ENCODE assay signal across 8 mouse cellular contexts in genomic region chr2:84649674-84650073, GRCm38 (mm10). TPM values are rescaled to one million over a fixed set of nuclear protein-coding genes. Genes with fewer than 3 reads are reported as not detected.
DNase-seq lines count a peak whose midpoint lies in the region; ATAC-seq and TF ChIP-seq lines count a peak whose summit lies in the region.

No protein-coding gene starts in this region.

- DNase-seq in lung, adult 18-20 months: no peak
- DNase-seq in heart, postnatal 0 days (ENCODE audit: low spot score): no peak
- DNase-seq in liver: peak; percentile 69
- DNase-seq in retina, postnatal 1 day: no peak
- no peak for DNase-seq in urinary bladder, postnatal 10 days (ENCODE audit: low spot score)

- peak overlapping the region; percentile 87 for H3K9ac ChIP-seq in lung, embryonic 15.5 days
- peak overlapping the region; percentile 92 for H3K9ac ChIP-seq in heart, postnatal 0 days (replicated peaks; ENCODE audit: low read depth, low read length)
- H3K9ac ChIP-seq in neural tube, embryonic 14.5 days (replicated peaks; ENCODE audit: low read depth, low read length): peak overlapping the region; percentile 69

- H3K4me2 ChIP-seq in lung, embryonic 15.5 days: peak overlapping the region; percentile 64
- H3K4me2 ChIP-seq in heart, postnatal 0 days (ENCODE audit: low read depth, low read length): peak overlapping the region; percentile 72
- peak overlapping the region; percentile 80 for H3K4me2 ChIP-seq in neural tube, embryonic 14.5 days (ENCODE audit: low read depth, low read length)

- no peaks in the 10 kb centered on the region for H3K27me3 ChIP-seq in lung, embryonic 15.5 days
- no peaks in the 10 kb centered on the region for H3K27me3 ChIP-seq in heart, postnatal 0 days (ENCODE audit: control insufficient read depth, insufficient read depth, low read length)
- H3K27me3 ChIP-seq in neural tube, embryonic 14.5 days (ENCODE audit: control insufficient read depth, insufficient read depth, low read length): no peaks in the 10 kb centered on the region

- H3K27ac ChIP-seq in lung, embryonic 15.5 days: peak overlapping the region; percentile 99
- no peak overlapping the region; the same call in 1 of the 2 replicates for H3K27ac ChIP-seq in cortical plate, adult 2 months (ENCODE audit: insufficient read depth, low read length)
- H3K27ac ChIP-seq in heart, postnatal 0 days (ENCODE audit: low read depth): peak overlapping the region; percentile 99
- H3K27ac ChIP-seq in neural tube, embryonic 14.5 days (ENCODE audit: low read depth, low read length): peak overlapping the region; percentile 16; the same call in 1 of the 2 replicates

- no peaks in the 10 kb centered on the region for H3K9me3 ChIP-seq in lung, embryonic 15.5 days
- no peaks in the 10 kb centered on the region for H3K9me3 ChIP-seq in heart, postnatal 0 days (replicated peaks; ENCODE audit: control insufficient read depth, low read length)
- H3K9me3 ChIP-seq in neural tube, embryonic 14.5 days (ENCODE audit: control insufficient read depth, low read length): no peaks in the 10 kb centered on the region

- TF ChIP-seq EP300 in heart, postnatal 0 days (IDR thresholded peaks at IDR 0.05; ENCODE audit: low read depth): no peak

- H3K36me3 ChIP-seq in lung, embryonic 15.5 days: no peaks in the 10 kb centered on the region
- H3K36me3 ChIP-seq in heart, postnatal 0 days (replicated peaks; ENCODE audit: control insufficient read depth, insufficient read depth, low read length): no peaks in the 10 kb centered on the region
- H3K36me3 ChIP-seq in neural tube, embryonic 14.5 days (ENCODE audit: control insufficient read depth, insufficient read depth, low read length): no peaks in the 10 kb centered on the region

- peak overlapping the region; percentile 72 for H3K4me3 ChIP-seq in lung, embryonic 15.5 days
- H3K4me3 ChIP-seq in cortical plate, adult 2 months (ENCODE audit: insufficient read depth, low read length): peak overlapping the region; percentile 96
- H3K4me3 ChIP-seq in heart, postnatal 0 days (ENCODE audit: low read depth, low read length): peak overlapping the region; percentile 72
- peak overlapping the region; percentile 64 for H3K4me3 ChIP-seq in neural tube, embryonic 14.5 days (ENCODE audit: low read depth, low read length)

- no peak for ATAC-seq in lung, embryonic 15.5 days (ENCODE audit: borderline replicate concordance, extremely low read depth, low FRiP score, low TSS enrichment)
- ATAC-seq in heart, postnatal 0 days (ENCODE audit: insufficient read depth, low read depth): no peak
- no peak for ATAC-seq in neural tube, embryonic 14.5 days (ENCODE audit: low read depth)

- H3K4me1 ChIP-seq in lung, embryonic 15.5 days: peaks cover 24% of the 10 kb centered on the region
- H3K4me1 ChIP-seq in cortical plate, adult 2 months (ENCODE audit: control insufficient read depth, insufficient read depth, low read length): no peaks in the 10 kb centered on the region
- peaks cover 24% of the 10 kb centered on the region for H3K4me1 ChIP-seq in heart, postnatal 0 days (ENCODE audit: control insufficient read depth, insufficient read depth)
- peaks cover 17% of the 10 kb centered on the region for H3K4me1 ChIP-seq in neural tube, embryonic 14.5 days (ENCODE audit: control insufficient read depth, insufficient read depth, low read length)

- no peak for TF ChIP-seq CTCF in cortical plate, adult 2 months (IDR thresholded peaks at IDR 0.05; ENCODE audit: extremely low read depth, insufficient read depth, low read length)
- no peak for TF ChIP-seq CTCF in heart, postnatal 0 days (IDR thresholded peaks at IDR 0.05; ENCODE audit: low read depth)

- no peak for TF ChIP-seq POLR2A in cortical plate, adult 2 months (IDR thresholded peaks at IDR 0.05; ENCODE audit: extremely low read depth, insufficient read depth, low read length)

- under 1% methylated on average over 10 of the region's 10 CpGs for WGBS in lung, embryonic 15.5 days
- WGBS in heart, postnatal 0 days: under 1% methylated on average over 10 of the region's 10 CpGs
- WGBS in neural tube, embryonic 14.5 days: 0% methylated on average over 10 of the region's 10 CpGs

RNA-seq across cellular contexts. Expression of gene Ctnnd1, which starts 0.9 kb away (rescaled TPM):
- 61.5 and 66.0 TPM in 2 replicates for polyA plus RNA-seq in lung, embryonic 15.5 days (2015; fragmentation: Nextera tagmentation; extraction: Ambion mirVana)
- polyA plus RNA-seq in cortical plate, adult 2 months (2012; rRNA removed): 42.1 and 42.6 TPM in 2 replicates
- 121 and 156 TPM in 2 replicates for total RNA-seq in heart, postnatal 0 days (2014; rRNA removed; ENCODE audit: low replicate concordance)
- polyA plus RNA-seq in heart, postnatal 0 days (2015; fragmentation: Nextera tagmentation; extraction: Ambion mirVana): 26.5 and 29.8 TPM in 2 replicates
- polyA plus RNA-seq in neural tube, embryonic 14.5 days (2014; fragmentation: Nextera tagmentation; extraction: Ambion mirVana): 30.1 and 40.4 TPM in 2 replicates

RNA-seq across cellular contexts. Expression of gene Btbd18, which starts 9.2 kb away (rescaled TPM):
- 0.13 and 0.22 TPM in 2 replicates for polyA plus RNA-seq in lung, embryonic 15.5 days (2015; fragmentation: Nextera tagmentation; extraction: Ambion mirVana)
- not detected in 2 replicates for polyA plus RNA-seq in cortical plate, adult 2 months (2012; rRNA removed)
- not detected in 2 replicates for total RNA-seq in heart, postnatal 0 days (2014; rRNA removed; ENCODE audit: low replicate concordance)
- 0.05 and 0.08 TPM in 2 replicates for polyA plus RNA-seq in heart, postnatal 0 days (2015; fragmentation: Nextera tagmentation; extraction: Ambion mirVana)
- 0.24 and 0.44 TPM in 2 replicates for polyA plus RNA-seq in neural tube, embryonic 14.5 days (2014; fragmentation: Nextera tagmentation; extraction: Ambion mirVana)

RNA-seq across cellular contexts. Expression of gene Selenoh, which starts 20.9 kb away (rescaled TPM):
- polyA plus RNA-seq in lung, embryonic 15.5 days (2015; fragmentation: Nextera tagmentation; extraction: Ambion mirVana): 356 and 375 TPM in 2 replicates
- 50.4 and 53.7 TPM in 2 replicates for polyA plus RNA-seq in cortical plate, adult 2 months (2012; rRNA removed)
- total RNA-seq in heart, postnatal 0 days (2014; rRNA removed; ENCODE audit: low replicate concordance): 240 and 350 TPM in 2 replicates
- 137 and 149 TPM in 2 replicates for polyA plus RNA-seq in heart, postnatal 0 days (2015; fragmentation: Nextera tagmentation; extraction: Ambion mirVana)
- 163 and 181 TPM in 2 replicates for polyA plus RNA-seq in neural tube, embryonic 14.5 days (2014; fragmentation: Nextera tagmentation; extraction: Ambion mirVana)

RNA-seq across cellular contexts. Expression of gene Gm28635, which starts 28.2 kb away (rescaled TPM):
- polyA plus RNA-seq in lung, embryonic 15.5 days (2015; fragmentation: Nextera tagmentation; extraction: Ambion mirVana): not detected in 2 replicates
- not detected in 2 replicates for polyA plus RNA-seq in cortical plate, adult 2 months (2012; rRNA removed)
- total RNA-seq in heart, postnatal 0 days (2014; rRNA removed; ENCODE audit: low replicate concordance): not detected in 2 replicates
- polyA plus RNA-seq in heart, postnatal 0 days (2015; fragmentation: Nextera tagmentation; extraction: Ambion mirVana): not detected in 2 replicates
- 0.13 TPM in 1 of 2 replicates, not detected in the other for polyA plus RNA-seq in neural tube, embryonic 14.5 days (2014; fragmentation: Nextera tagmentation; extraction: Ambion mirVana)

RNA-seq across cellular contexts. Expression of gene Med19, which starts 28.5 kb away (rescaled TPM):
- polyA plus RNA-seq in lung, embryonic 15.5 days (2015; fragmentation: Nextera tagmentation; extraction: Ambion mirVana): 37.1 and 38.0 TPM in 2 replicates
- polyA plus RNA-seq in cortical plate, adult 2 months (2012; rRNA removed): 26.8 and 28.2 TPM in 2 replicates
- total RNA-seq in heart, postnatal 0 days (2014; rRNA removed; ENCODE audit: low replicate concordance): 8.1 and 41.5 TPM in 2 replicates
- polyA plus RNA-seq in heart, postnatal 0 days (2015; fragmentation: Nextera tagmentation; extraction: Ambion mirVana): 15.9 and 17.0 TPM in 2 replicates
- polyA plus RNA-seq in neural tube, embryonic 14.5 days (2014; fragmentation: Nextera tagmentation; extraction: Ambion mirVana): 61.5 and 64.5 TPM in 2 replicates
